Mouse (Mus musculus) heart, embryonic 16.5 days (tissue): ENCODE measurements at regions not wholly inside any gene's neighbourhood (a gene's known extent, or its start where the extent isn't known, plus 50 kb on each side); places are given as distances from the start of the nearest gene placed in this dataset.

ENCODE experiments used
- ATAC-seq: fragments of 200-750 bp; cut with Nextera tagmentation; replicated peaks from 2 replicates; pipeline ENCODE4 v1.8.0; 2017; ENCODE audit warnings: moderate number of reproducible peaks; ENCODE audit not compliant: insufficient read depth, low FRiP score; ENCODE audit errors: extremely low read depth
- H3K27ac ChIP-seq: fragments of 300-500 bp; sonication (generic); 2 replicates; pipeline ENCODE4 v1.5.1; 2014; ENCODE audit warnings: mild to moderate bottlenecking, low read length, control low read depth, moderate library complexity
- H3K27me3 ChIP-seq: fragments of 300-500 bp; sonication (generic); 2 replicates; pipeline ENCODE4 v1.6.1; 2014; ENCODE audit warnings: low read length, mixed read lengths; ENCODE audit not compliant: control insufficient read depth, insufficient read depth
- H3K36me3 ChIP-seq: fragments of 300-500 bp; sonication (generic); 2 replicates; pipeline ENCODE4 v1.6.1; 2014; ENCODE audit not compliant: control insufficient read depth, insufficient read depth
- H3K4me1 ChIP-seq: fragments of 300-500 bp; sonication (generic); 2 replicates; pipeline ENCODE4 v1.6.1; 2014; ENCODE audit warnings: low read length, mixed read lengths; ENCODE audit not compliant: control insufficient read depth, insufficient read depth
- H3K4me2 ChIP-seq: fragments of 300-500 bp; sonication (generic); 2 replicates; pipeline ENCODE4 v1.6.1; 2014; ENCODE audit warnings: low read depth, mild to moderate bottlenecking, control low read depth, low read length
- H3K4me3 ChIP-seq: fragments of 300-500 bp; sonication (generic); 2 replicates; pipeline ENCODE4 v1.5.1; 2014; ENCODE audit warnings: mild to moderate bottlenecking, control low read depth, low read length
- H3K9ac ChIP-seq: fragments of 300-500 bp; sonication (generic); 2 replicates; pipeline ENCODE4 v1.6.1; 2014; ENCODE audit warnings: low read length, control low read depth
- H3K9me3 ChIP-seq: fragments of 300-500 bp; sonication (generic); replicated peaks from 2 replicates; pipeline ENCODE4 v1.6.1; 2016; ENCODE audit warnings: low read length; ENCODE audit not compliant: control insufficient read depth
- WGBS: fragments of 180-500 bp; shearing (Covaris S2); extraction: QIAGEN DNeasy Blood & Tissue Kit; methylation state at CpG from one replicate; pipeline ENCODE4 v1.1.7; 2014; 5-methylcytosine and 5-hydroxymethylcytosine counted together

- Histone ChIP-seq H3K9me3 (no peaks in the 10 kb centered on the region), H3K36me3 (no peaks in the 10 kb centered on the region), H3K9ac (no peak overlapping the region; the same call in 1 of the 2 replicates), H3K27me3 (no peaks in the 10 kb centered on the region), H3K27ac (peak overlapping the region; percentile 29), H3K4me1 (peaks cover 21% of the 10 kb centered on the region), H3K4me3 (no peak overlapping the region), H3K4me2 (peak overlapping the region; percentile 15; the same call in 1 of the 2 replicates)
- peak; percentile 57 for ATAC-seq
- WGBS, result 33% methylated on average over 2 of the region's 2 CpGs
Measured at GRCm38 (mm10) chr13:3742094-3742730, 61.9 kb downstream of the Calml3 start.

DNA sequence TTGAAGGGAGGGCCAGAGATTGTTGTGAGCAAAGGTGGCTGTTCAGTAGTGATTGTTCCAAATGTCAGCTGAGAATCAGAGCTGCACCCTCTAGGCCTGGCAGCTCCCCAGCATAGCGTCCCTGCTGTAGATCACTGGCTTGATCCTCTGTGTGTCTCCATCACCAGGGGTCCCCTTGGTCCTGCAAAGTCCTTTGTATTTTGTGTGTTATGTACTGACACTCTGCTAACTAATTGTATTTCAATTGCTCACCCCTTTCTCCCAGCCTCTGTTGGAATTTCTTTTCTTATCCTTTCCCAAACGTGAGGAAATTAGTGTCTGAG is 73.5 kb downstream of the Calml3 start:
- H3K4me3 ChIP-seq, result no peak overlapping the region
- 0 out of 2 replicates have a peak overlapping the region, but pooled peaks have one; percentile 2 for H3K27ac ChIP-seq
- no peak for ATAC-seq
- H3K9me3 ChIP-seq, result no peaks in the 10 kb centered on the region
- H3K4me1 ChIP-seq, result peaks cover 11% of the 10 kb centered on the region
- H3K4me2 ChIP-seq, result no peak overlapping the region
- no peaks in the 10 kb centered on the region for H3K27me3 ChIP-seq
- no peaks in the 10 kb centered on the region for H3K36me3 ChIP-seq
- H3K9ac ChIP-seq, result no peak overlapping the region; the same call in 1 of the 2 replicates
- WGBS, result 24% methylated on average over 2 of the region's 2 CpGs

DNA sequence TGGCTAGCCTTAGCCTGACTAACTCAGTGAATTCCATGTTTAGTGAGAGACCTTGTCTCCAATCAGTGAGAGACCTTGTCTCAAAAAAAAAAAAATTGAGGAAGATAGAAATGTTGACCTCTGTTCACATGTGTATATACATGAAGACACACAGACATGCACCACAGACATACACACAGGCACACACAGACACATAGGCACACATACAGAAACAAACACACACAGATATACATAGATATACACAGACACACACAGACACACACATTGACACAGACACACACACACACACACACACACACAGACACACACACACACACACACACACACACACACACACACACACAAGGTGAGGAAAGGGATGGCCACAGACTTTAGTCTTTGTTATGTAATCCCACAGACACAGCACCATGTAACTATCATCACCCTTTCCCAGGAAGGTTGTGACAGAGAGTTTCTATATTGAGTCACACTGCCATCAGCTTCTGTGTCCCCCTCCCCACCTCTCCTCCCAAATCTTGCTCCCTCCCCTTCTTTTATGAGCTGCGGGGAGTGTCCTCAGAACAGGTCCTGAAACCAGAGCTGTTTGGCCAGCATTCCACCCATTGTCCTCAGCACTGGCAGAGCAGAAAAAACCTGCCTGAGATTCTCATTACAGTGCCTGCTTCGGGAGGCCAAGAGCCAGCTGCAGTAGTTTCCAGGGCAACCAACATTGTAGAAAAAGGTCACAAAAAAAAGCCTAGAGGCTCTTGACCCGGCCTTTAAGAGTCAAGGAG is 74.0 kb downstream of the Calml3 start:
- 11% methylated on average over 3 of the region's 3 CpGs for WGBS
- Histone ChIP-seq H3K4me2 (no peak overlapping the region), H3K27me3 (no peaks in the 10 kb centered on the region), H3K4me3 (no peak overlapping the region), H3K4me1 (peaks cover 11% of the 10 kb centered on the region), H3K36me3 (no peaks in the 10 kb centered on the region), H3K9me3 (no peaks in the 10 kb centered on the region), H3K27ac (0 out of 2 replicates have a peak overlapping the region, but pooled peaks have one; percentile 2), H3K9ac (no peak overlapping the region; the same call in 1 of the 2 replicates)
- peak; percentile 29; the same call in 1 of the 2 replicates for ATAC-seq

DNA sequence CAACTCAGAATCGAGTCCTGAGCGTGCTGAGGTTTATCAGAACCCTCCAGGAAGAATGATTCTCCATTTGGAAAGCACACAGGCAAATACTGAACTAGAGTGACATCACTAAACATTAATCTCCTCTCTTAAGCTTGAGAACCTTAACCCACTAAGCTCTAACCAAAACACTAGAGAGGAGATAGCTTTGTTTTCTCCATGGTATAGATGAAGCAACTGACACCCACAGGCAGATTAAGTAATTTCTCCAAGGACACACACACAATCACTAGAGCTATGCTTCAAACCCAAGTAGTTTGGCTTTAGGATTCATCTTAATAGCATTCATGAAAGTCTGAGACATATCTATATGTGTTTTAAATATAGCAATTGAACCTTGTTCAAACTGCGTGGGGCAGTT is 75.2 kb downstream of the Calml3 start:
- Histone ChIP-seq H3K9ac (no peak overlapping the region), H3K27ac (no peak overlapping the region), H3K9me3 (no peaks in the 10 kb centered on the region), H3K36me3 (no peaks in the 10 kb centered on the region), H3K4me3 (no peak overlapping the region), H3K4me1 (peaks cover 11% of the 10 kb centered on the region), H3K4me2 (no peak overlapping the region), H3K27me3 (no peaks in the 10 kb centered on the region)
- ATAC-seq, result no peak
- 45% methylated on average over 3 of the region's 3 CpGs for WGBS

DNA sequence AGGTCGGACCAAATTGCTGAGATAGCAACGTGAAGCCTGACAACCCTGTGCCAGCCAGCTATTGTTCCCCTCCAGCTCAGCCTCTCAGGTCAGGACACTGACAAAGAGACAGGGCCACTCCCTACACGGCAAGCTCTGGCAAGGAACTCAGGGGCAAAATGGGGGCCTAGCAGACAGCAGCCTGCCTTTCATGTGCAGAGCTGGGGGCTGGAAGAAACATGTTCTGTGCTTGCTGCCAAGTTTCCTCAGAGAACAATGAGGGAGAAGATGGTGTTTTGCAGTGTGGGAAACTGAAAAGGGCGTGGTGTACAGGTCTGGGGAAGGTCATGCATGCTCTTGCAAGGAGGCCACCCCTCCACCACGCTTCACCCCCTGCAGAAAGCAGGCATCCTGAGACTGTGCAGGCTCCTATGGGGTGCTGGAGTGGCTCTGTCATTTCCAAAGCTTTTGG is 77.8 kb downstream of the Calml3 start:
- Histone ChIP-seq H3K4me3 (no peak overlapping the region), H3K4me1 (peaks cover 11% of the 10 kb centered on the region), H3K4me2 (no peak overlapping the region), H3K27me3 (no peaks in the 10 kb centered on the region), H3K9me3 (no peaks in the 10 kb centered on the region), H3K36me3 (no peaks in the 10 kb centered on the region), H3K27ac (peak overlapping the region; percentile 19), H3K9ac (peak overlapping the region; percentile 30; the same call in 1 of the 2 replicates)
- ATAC-seq, result peak; percentile 75
- 27% methylated on average over 5 of the region's 5 CpGs for WGBS

- Histone ChIP-seq H3K4me3 (no peak overlapping the region), H3K27me3 (no peaks in the 10 kb centered on the region), H3K4me2 (no peak overlapping the region), H3K9me3 (no peaks in the 10 kb centered on the region), H3K4me1 (peaks cover 11% of the 10 kb centered on the region), H3K36me3 (no peaks in the 10 kb centered on the region), H3K9ac (no peak overlapping the region; the same call in 1 of the 2 replicates), H3K27ac (peak overlapping the region; percentile 19)
- 70% methylated on average over 3 of the region's 3 CpGs for WGBS
- ATAC-seq, result no peak
Measured at GRCm38 (mm10) chr13:3725803-3726202, 78.3 kb downstream of the Calml3 start.

- no peak overlapping the region for H3K27ac ChIP-seq
- H3K4me3 ChIP-seq, result no peak overlapping the region
- WGBS, result 64% methylated on average over 3 of the region's 3 CpGs
- H3K9ac ChIP-seq, result no peak overlapping the region
- peaks cover 7% of the 10 kb centered on the region for H3K4me1 ChIP-seq
- no peak for ATAC-seq
- H3K36me3 ChIP-seq, result no peaks in the 10 kb centered on the region
- H3K27me3 ChIP-seq, result no peaks in the 10 kb centered on the region
- no peaks in the 10 kb centered on the region for H3K9me3 ChIP-seq
- no peak overlapping the region for H3K4me2 ChIP-seq
Measured at GRCm38 (mm10) chr13:3724313-3724712, 79.8 kb downstream of the Calml3 start.

GRCm38 (mm10) chr13:3723458-3724143 is 80.5 kb downstream of the Calml3 start:
- no peaks in the 10 kb centered on the region for H3K27me3 ChIP-seq
- no peaks in the 10 kb centered on the region for H3K36me3 ChIP-seq
- H3K9me3 ChIP-seq, result no peaks in the 10 kb centered on the region
- no peak overlapping the region for H3K4me3 ChIP-seq
- ATAC-seq, result no peak
- no peak overlapping the region for H3K27ac ChIP-seq
- peaks cover 7% of the 10 kb centered on the region for H3K4me1 ChIP-seq
- 79% methylated on average over 5 of the region's 5 CpGs for WGBS
- no peak overlapping the region for H3K4me2 ChIP-seq
- no peak overlapping the region for H3K9ac ChIP-seq

DNA sequence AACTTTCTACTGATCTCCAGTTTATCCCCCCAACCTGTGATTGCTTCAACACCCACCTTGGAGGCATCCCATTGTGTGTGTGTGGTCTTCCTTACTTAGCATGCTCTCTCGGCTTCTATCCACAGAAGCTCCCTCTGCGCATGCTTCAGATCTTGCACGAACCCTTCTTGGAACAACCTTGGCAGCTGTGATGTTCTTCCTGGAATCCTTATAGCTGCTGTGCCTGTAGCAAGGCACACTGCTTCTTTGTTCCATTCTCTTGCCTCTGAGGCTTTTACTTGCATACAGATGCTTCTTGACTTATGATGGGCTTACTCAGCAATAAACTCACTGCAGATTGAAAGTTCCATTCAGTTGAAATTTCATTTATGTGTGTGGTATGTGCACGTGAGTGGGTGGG is 81.2 kb downstream of the Asb13 start:
- H3K9me3 ChIP-seq, result no peaks in the 10 kb centered on the region
- H3K4me1 ChIP-seq, result no peaks in the 10 kb centered on the region
- no peak overlapping the region for H3K4me3 ChIP-seq
- no peak overlapping the region for H3K9ac ChIP-seq
- H3K27ac ChIP-seq, result no peak overlapping the region
- ATAC-seq, result no peak
- no peaks in the 10 kb centered on the region for H3K36me3 ChIP-seq
- no peaks in the 10 kb centered on the region for H3K27me3 ChIP-seq
- WGBS, result 85% methylated on average over 4 of the region's 4 CpGs
- H3K4me2 ChIP-seq, result no peak overlapping the region
